Mouse (Mus musculus): ENCODE measurements around the gene Itgb7. TPM values are rescaled to one million over a fixed set of nuclear protein-coding genes. Genes with fewer than 3 reads are reported as not detected.
A peak's percentile ranks its signal among the peaks of the same experiment; 100 is the strongest.

The Itgb7 gene
- polyA plus RNA-seq (2015; fragmentation: Nextera tagmentation; extraction: Ambion mirVana) = 6.3 and 6.6 TPM in 2 replicates

DNA sequence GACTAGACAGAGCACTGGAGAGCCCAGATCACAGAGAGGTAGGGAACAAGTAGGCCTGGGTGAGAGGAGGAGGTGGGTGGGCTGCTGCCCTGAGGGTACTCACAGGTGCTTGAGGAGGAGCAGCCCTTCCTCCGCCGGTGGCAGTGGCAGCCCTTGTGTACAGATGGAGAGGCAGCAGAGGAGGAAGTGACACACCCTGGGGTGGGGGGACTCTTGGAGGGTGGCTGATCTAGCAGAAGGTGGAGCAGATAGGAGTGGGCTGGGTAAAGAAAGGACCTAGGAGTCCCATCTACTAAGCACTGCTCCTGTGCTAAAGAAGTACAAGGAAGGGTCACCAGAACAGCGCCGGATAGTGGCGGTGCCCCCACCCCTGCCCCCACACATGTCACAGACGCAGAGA, at the start of gene Itgb7:
Gene Itgb7 (minus strand): TSS at position 197 of the 400 bp plus-strand sequence.
- no peaks in the 10 kb centered on the region for H3K9me3 ChIP-seq
- peaks cover 31% of the 10 kb centered on the region for H3K36me3 ChIP-seq
- no peak within 1 kb of the TSS for H3K9ac ChIP-seq
- WGBS = 41% methylated on average over 6 of the region's 6 CpGs
- H3K27me3 ChIP-seq = no peaks in the 10 kb centered on the region
- peaks cover 42% of the 10 kb centered on the region for H3K4me1 ChIP-seq
- no peak for ATAC-seq (ENCODE audit: insufficient number of reproducible peaks, low FRiP score, low TSS enrichment, low read depth)
- peak within 1 kb of the TSS; percentile 5; the same call in 1 of the 2 replicates for H3K27ac ChIP-seq
- H3K4me2 ChIP-seq = no peak within 1 kb of the TSS
- no peak within 1 kb of the TSS for H3K4me3 ChIP-seq

DNA sequence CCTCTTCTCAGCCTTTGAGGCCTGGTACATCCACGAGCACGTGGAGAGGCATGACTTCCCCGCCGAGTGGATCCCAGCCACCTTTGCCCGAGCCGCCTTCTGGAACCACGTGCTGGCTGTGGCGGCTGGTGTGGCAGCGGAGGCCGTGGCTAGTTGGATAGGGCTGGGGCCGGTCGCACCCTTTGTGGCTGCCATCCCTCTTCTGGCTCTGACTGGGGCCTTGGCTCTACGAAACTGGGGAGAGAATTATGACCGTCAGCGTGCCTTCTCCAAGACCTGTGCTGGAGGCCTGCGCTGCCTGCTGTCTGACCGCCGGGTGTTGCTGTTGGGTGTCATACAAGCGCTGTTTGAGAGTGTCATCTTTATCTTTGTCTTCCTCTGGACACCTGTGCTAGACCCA, 48.9 kb upstream of the Itgb7 start:
- H3K4me3 ChIP-seq = peak overlapping the region; percentile 93
- no peaks in the 10 kb centered on the region for H3K27me3 ChIP-seq
- WGBS = 93% methylated on average over 19 of the region's 19 CpGs
- H3K36me3 ChIP-seq = peaks cover 20% of the 10 kb centered on the region
- no peak overlapping the region for H3K9ac ChIP-seq
- H3K4me2 ChIP-seq = peak overlapping the region; percentile 61
- peak overlapping the region; percentile 92; the same call in 1 of the 2 replicates for H3K27ac ChIP-seq
- no peak for ATAC-seq (ENCODE audit: insufficient number of reproducible peaks, low FRiP score, low TSS enrichment, low read depth)
- H3K9me3 ChIP-seq = no peaks in the 10 kb centered on the region
- peaks cover 20% of the 10 kb centered on the region for H3K4me1 ChIP-seq

DNA sequence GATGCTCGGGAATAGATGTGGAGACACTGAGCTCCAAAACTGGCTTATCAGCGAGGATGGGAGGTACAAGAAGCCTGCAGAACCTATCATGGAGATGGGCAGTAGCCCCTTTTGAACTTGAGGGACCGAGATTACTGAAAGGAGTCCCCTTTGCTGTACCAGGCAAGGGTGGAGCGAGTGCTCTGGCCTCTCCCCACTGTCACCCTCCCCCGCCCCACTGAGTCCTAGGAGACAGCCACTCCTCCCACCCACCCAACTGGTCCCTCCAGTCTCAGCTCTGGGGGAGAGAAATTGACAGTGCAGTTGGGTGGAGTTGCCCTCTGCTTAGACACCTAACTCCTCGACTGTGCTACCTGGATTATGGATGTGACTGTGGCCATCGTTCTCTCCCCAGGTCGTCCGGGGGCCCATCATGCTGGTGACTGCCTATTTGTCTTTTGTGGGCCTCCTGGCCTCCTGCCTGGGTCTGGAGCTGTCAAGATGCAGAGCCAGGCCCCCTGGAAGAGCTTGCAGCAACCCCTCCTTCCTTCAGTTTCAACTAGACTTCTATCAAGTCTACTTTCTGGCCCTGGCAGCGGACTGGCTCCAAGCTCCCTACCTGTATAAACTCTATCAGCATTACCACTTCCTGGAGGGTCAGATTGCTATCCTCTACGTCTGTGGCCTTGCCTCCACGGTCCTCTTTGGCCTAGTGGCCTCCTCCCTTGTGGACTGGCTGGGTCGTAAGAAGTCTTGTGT, 48.2 kb upstream of the Itgb7 start:
- H3K9ac ChIP-seq = peak overlapping the region; percentile 71
- peak; percentile 33 for ATAC-seq (ENCODE audit: insufficient number of reproducible peaks, low FRiP score, low TSS enrichment, low read depth)
- H3K4me2 ChIP-seq = peak overlapping the region; percentile 61
- peak overlapping the region; percentile 92 for H3K27ac ChIP-seq
- peak overlapping the region; percentile 93 for H3K4me3 ChIP-seq
- 24% methylated on average over 13 of the region's 13 CpGs for WGBS
- H3K9me3 ChIP-seq = no peaks in the 10 kb centered on the region
- no peaks in the 10 kb centered on the region for H3K27me3 ChIP-seq
- peaks cover 20% of the 10 kb centered on the region for H3K36me3 ChIP-seq
- H3K4me1 ChIP-seq = peaks cover 20% of the 10 kb centered on the region

DNA sequence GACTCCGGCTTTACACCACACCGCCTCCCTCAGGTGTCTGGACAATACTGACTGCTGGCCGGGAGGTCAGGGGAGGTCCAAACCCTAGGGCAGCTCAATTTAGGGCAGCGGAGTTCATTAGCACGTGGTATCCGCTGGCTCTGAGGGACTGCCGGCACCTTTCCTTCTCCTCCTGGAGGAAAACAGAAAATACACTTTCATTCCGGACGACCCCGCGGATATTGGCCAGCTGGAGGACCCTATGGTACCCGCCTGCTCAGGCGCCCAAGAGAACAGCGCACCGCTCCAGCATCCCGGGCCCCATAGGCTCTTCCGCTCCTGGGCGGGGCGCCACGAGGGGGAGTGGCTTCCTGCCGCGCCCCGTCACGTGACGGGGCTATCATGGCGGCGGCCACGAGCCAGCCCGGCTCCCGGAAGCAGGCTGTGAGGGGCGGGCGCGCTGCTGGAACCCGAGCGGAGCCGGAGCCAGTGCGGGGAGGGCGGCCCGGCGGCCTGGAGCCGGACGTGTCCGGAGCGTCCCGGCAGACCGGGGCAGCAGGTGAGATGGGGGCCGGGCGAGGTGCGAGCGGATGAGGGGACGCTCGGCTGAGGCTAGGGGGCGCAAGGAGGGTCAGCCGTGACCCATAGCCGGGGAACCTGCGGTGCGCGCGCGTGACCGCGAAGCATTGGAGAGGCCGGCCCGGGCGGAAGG, 47.5 kb upstream of the Itgb7 start, which contains the start of gene Mfsd5:
Gene Mfsd5 (plus strand): TSS at position 363 of the 691 bp plus-strand sequence.
- Histone ChIP-seq H3K27me3 (no peaks in the 10 kb centered on the region), H3K27ac (peak within 1 kb of the TSS; percentile 92), H3K4me3 (peak within 1 kb of the TSS; percentile 93), H3K36me3 (peaks cover 20% of the 10 kb centered on the region), H3K4me1 (peaks cover 20% of the 10 kb centered on the region), H3K4me2 (peak within 1 kb of the TSS; percentile 61), H3K9ac (peak within 1 kb of the TSS; percentile 71), H3K9me3 (no peaks in the 10 kb centered on the region)
- WGBS = under 1% methylated on average over 65 of the region's 65 CpGs
- ATAC-seq (ENCODE audit: insufficient number of reproducible peaks, low FRiP score, low TSS enrichment, low read depth) = peak; percentile 90

DNA sequence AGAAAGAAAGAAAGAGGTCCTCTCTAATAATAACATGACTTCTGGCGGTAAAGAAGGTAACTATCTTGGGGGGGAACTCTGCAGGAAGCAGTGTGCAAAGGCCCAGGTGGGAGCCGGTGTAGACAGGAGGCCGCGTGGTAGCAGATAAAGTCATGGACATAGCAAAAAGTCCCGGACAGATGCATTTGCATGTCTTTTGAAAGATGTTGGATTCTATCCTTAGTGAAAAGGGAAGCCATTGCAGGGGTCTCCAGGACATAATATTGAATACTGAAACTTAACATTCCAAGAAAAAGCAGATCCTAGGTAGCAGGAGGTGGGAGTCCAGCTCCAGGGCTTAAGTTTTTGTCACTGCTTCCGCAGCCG, 47.0 kb upstream of the Itgb7 start:
- Histone ChIP-seq H3K4me2 (peak overlapping the region; percentile 61), H3K27me3 (no peaks in the 10 kb centered on the region), H3K9me3 (no peaks in the 10 kb centered on the region), H3K4me3 (peak overlapping the region; percentile 93), H3K4me1 (peaks cover 20% of the 10 kb centered on the region), H3K27ac (peak overlapping the region; percentile 92), H3K9ac (0 out of 2 replicates have a peak overlapping the region, but pooled peaks have one; percentile 18), H3K36me3 (peaks cover 20% of the 10 kb centered on the region)
- 34% methylated on average over 7 of the region's 7 CpGs for WGBS
- ATAC-seq (ENCODE audit: insufficient number of reproducible peaks, low FRiP score, low TSS enrichment, low read depth) = no peak

GRCm38 (mm10) chr15:102273982-102274716, 42.4 kb upstream of the Itgb7 start:
- no peak for ATAC-seq (ENCODE audit: insufficient number of reproducible peaks, low FRiP score, low TSS enrichment, low read depth)
- H3K4me1 ChIP-seq = peaks cover 20% of the 10 kb centered on the region

GRCm38 (mm10) chr15:102271441-102271840, 39.7 kb upstream of the Itgb7 start:
- ATAC-seq (ENCODE audit: insufficient number of reproducible peaks, low FRiP score, low TSS enrichment, low read depth) = no peak
- Histone ChIP-seq H3K27ac (no peak overlapping the region), H3K27me3 (no peaks in the 10 kb centered on the region), H3K4me3 (no peak overlapping the region), H3K9me3 (no peaks in the 10 kb centered on the region), H3K4me2 (peak overlapping the region; percentile 52), H3K4me1 (peaks cover 18% of the 10 kb centered on the region), H3K9ac (no peak overlapping the region), H3K36me3 (no peaks in the 10 kb centered on the region)
- 36% methylated on average over 3 of the region's 3 CpGs for WGBS

More at GRCm38 (mm10) chr15:102273982-102274716, 42.4 kb upstream of the Itgb7 start:
- H3K9ac ChIP-seq = no peak overlapping the region
- 70% methylated on average over 6 of the region's 6 CpGs for WGBS
- H3K4me2 ChIP-seq = no peak overlapping the region
- no peak overlapping the region for H3K4me3 ChIP-seq
- H3K36me3 ChIP-seq = no peaks in the 10 kb centered on the region
- H3K27me3 ChIP-seq = no peaks in the 10 kb centered on the region
- no peaks in the 10 kb centered on the region for H3K9me3 ChIP-seq
- no peak overlapping the region for H3K27ac ChIP-seq

DNA sequence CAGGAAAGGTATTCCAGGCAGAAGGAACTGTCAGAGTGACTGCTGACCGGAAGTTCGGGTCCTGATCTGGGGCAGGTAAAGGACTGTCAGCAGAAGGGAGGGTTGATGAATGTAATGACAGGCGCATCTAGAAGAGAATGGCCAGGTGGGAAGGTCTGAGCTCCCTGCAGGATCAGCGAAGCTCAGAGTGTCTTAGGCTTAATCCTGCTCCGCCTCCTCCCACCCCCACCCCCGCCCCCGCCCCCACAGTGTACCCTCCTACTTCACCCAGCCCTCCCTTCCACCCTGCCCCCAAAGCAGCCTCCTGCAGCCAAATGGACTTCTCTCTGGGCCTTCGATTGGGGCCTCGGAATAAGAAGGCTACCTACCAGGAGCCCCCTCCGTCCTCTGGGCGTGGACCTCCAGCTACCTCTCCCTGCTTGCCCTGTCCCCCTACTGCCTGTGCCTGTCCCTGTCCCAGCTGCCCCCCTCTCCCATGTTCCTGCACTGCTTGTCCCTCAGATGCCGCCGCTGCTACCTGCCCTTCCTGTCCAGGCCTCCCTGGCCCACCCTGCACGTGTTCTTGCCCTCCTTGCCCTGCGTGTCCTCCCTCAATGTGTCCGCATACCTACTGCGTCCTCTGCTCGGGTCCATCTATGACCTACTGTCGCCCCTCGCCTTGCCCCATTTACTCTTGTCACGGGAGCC, 38.7 kb upstream of the Itgb7 start, which contains the start of gene Gm9918:
Gene Gm9918 (plus strand): TSS at position 290 of the 687 bp plus-strand sequence.
- ATAC-seq (ENCODE audit: insufficient number of reproducible peaks, low FRiP score, low TSS enrichment, low read depth) = peak; percentile 63
- H3K9ac ChIP-seq = peak within 1 kb of the TSS; percentile 10; the same call in 1 of the 2 replicates
- no peaks in the 10 kb centered on the region for H3K27me3 ChIP-seq
- H3K36me3 ChIP-seq = no peaks in the 10 kb centered on the region
- H3K27ac ChIP-seq = no peak within 1 kb of the TSS
- H3K4me1 ChIP-seq = peaks cover 18% of the 10 kb centered on the region
- H3K4me2 ChIP-seq = peak within 1 kb of the TSS; percentile 52
- peak within 1 kb of the TSS; percentile 35 for H3K4me3 ChIP-seq
- WGBS = 11% methylated on average over 21 of the region's 21 CpGs
- no peaks in the 10 kb centered on the region for H3K9me3 ChIP-seq

DNA sequence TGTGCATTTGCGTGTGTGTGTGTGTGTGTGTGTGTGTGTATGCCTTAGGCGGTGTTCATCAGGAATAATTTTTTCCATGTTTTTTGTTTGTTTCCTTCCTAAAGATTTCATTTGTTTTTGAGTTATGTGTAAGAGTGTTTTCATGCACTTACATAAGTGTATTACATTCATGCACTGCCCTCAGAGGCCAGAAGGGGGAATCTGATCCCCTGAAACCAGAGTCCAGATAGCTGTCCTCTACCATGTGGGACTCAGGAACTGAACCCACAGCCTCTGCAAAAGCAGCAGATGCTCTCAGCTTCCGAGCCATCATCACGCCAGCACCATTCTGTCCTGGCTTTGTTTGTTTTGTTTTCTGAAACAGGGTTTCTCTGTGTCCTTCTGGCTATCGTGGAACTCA, 33.8 kb upstream of the Itgb7 start:
- no peak overlapping the region for H3K4me2 ChIP-seq
- peaks cover 28% of the 10 kb centered on the region for H3K4me1 ChIP-seq
- no peaks in the 10 kb centered on the region for H3K36me3 ChIP-seq
- no peak for ATAC-seq (ENCODE audit: insufficient number of reproducible peaks, low FRiP score, low TSS enrichment, low read depth)
- H3K9me3 ChIP-seq = no peaks in the 10 kb centered on the region
- H3K4me3 ChIP-seq = no peak overlapping the region
- WGBS = 94% methylated on average over 5 of the region's 5 CpGs
- no peak overlapping the region for H3K9ac ChIP-seq
- H3K27ac ChIP-seq = no peak overlapping the region
- H3K27me3 ChIP-seq = no peaks in the 10 kb centered on the region

GRCm38 (mm10) chr15:102263037-102263436, 31.3 kb upstream of the Itgb7 start:
- H3K4me2 ChIP-seq = no peak overlapping the region
- no peaks in the 10 kb centered on the region for H3K9me3 ChIP-seq
- H3K36me3 ChIP-seq = no peaks in the 10 kb centered on the region
- peak overlapping the region; percentile 84 for H3K27ac ChIP-seq
- H3K4me3 ChIP-seq = no peak overlapping the region
- no peaks in the 10 kb centered on the region for H3K27me3 ChIP-seq
- WGBS = 68% methylated on average over 2 of the region's 2 CpGs
- no peak overlapping the region for H3K9ac ChIP-seq
- ATAC-seq (ENCODE audit: insufficient number of reproducible peaks, low FRiP score, low TSS enrichment, low read depth) = no peak
- peaks cover 43% of the 10 kb centered on the region for H3K4me1 ChIP-seq

- peaks cover 48% of the 10 kb centered on the region for H3K4me1 ChIP-seq
- H3K36me3 ChIP-seq = no peaks in the 10 kb centered on the region
- WGBS = 42% methylated on average over 7 of the region's 7 CpGs
- H3K4me2 ChIP-seq = no peak overlapping the region
- H3K27me3 ChIP-seq = no peaks in the 10 kb centered on the region
- H3K9me3 ChIP-seq = no peaks in the 10 kb centered on the region
- ATAC-seq (ENCODE audit: insufficient number of reproducible peaks, low FRiP score, low TSS enrichment, low read depth) = no peak
- H3K4me3 ChIP-seq = no peak overlapping the region
- no peak overlapping the region for H3K9ac ChIP-seq
- peak overlapping the region; percentile 84 for H3K27ac ChIP-seq
Observed at GRCm38 (mm10) chr15:102262582-102262981, 30.8 kb upstream of the Itgb7 start.

Measured in limb, embryonic 15.5 days (tissue).